Mouse (Mus musculus) ES-E14 (cell line): Measurements from ENCODE around the gene Sec14l1.

ENCODE experiments used
- CHD2 ChIP-seq: IDR thresholded peaks from 2 replicates; pipeline ENCODE4 v1.6.1; 2014; ENCODE audit warnings: mild to moderate bottlenecking, low read depth, low read length, inconsistent platforms
- HCFC1 ChIP-seq: IDR thresholded peaks from 2 replicates; pipeline ENCODE4 v1.6.1; 2012; ENCODE audit warnings: low read length, inconsistent platforms, borderline replicate concordance; ENCODE audit not compliant: insufficient read depth
- ZNF384 ChIP-seq: IDR thresholded peaks from 2 replicates; pipeline ENCODE4 v1.6.1; 2012; ENCODE audit warnings: low read depth, low read length, inconsistent platforms

- TF ChIP-seq CHD2, result no peak
- TF ChIP-seq ZNF384, result no peak
- no peak for TF ChIP-seq HCFC1
Observed at GRCm38 (mm10) chr11:117092711-117093110, 22.3 kb upstream of the Sec14l1 start.
